8 mouse cellular contexts compared by ENCODE assay signal in genomic region chr3:130818467-130819030, GRCm38 (mm10).
DNase-seq lines count a peak whose midpoint lies in the region; ATAC-seq and TF ChIP-seq lines count a peak whose summit lies in the region.

No protein-coding gene starts in this region.

- no peaks in the 10 kb centered on the region for H3K36me3 ChIP-seq in hindbrain, embryonic 12.5 days
- no peaks in the 10 kb centered on the region for H3K36me3 ChIP-seq in lung, postnatal 0 days (ENCODE audit: insufficient read depth, low read length)

- H3K9ac ChIP-seq in hindbrain, embryonic 12.5 days = 0 out of 2 replicates have a peak overlapping the region, but pooled peaks have one; percentile 49
- H3K9ac ChIP-seq in lung, postnatal 0 days (replicated peaks; ENCODE audit: low read depth) = no peak overlapping the region

- DNase-seq in MN1 (ENCODE audit: low spot score) = peak; percentile 90
- DNase-seq in cerebellum, adult 9-11 months = peak; percentile 71
- DNase-seq in frontal cortex, postnatal 10 days (ENCODE audit: low spot score in 2 of 2) = peak; percentile 65 to 89
- DNase-seq in layer of hippocampus, postnatal 10 days (ENCODE audit: low spot score in 2 of 2) = peak; percentile 96 to 97
- peak; percentile 90 for DNase-seq in lung, postnatal 0 days (ENCODE audit: low spot score)
- peak; percentile 88 for DNase-seq in ovary, postnatal 14 days (ENCODE audit: low spot score)
- DNase-seq in thymus, postnatal 10 days (ENCODE audit: low spot score in 2 of 2) = peak; percentile 79 to 97

- H3K4me1 ChIP-seq in hindbrain, embryonic 12.5 days = peaks cover 7% of the 10 kb centered on the region; the same call in 1 of the 2 replicates
- no peaks in the 10 kb centered on the region; the same call in 1 of the 2 replicates for H3K4me1 ChIP-seq in lung, postnatal 0 days (ENCODE audit: insufficient read depth, low read depth, low read length)

- WGBS in hindbrain, embryonic 12.5 days = 4% methylated on average over 18 of the region's 18 CpGs
- WGBS in lung, postnatal 0 days = 4% methylated on average over 18 of the region's 18 CpGs

- H3K27me3 ChIP-seq in hindbrain, embryonic 12.5 days = no peaks in the 10 kb centered on the region
- H3K27me3 ChIP-seq in lung, postnatal 0 days (replicated peaks; ENCODE audit: insufficient read depth, low read length) = no peaks in the 10 kb centered on the region

- peak; percentile 84 for ATAC-seq in hindbrain, embryonic 12.5 days (ENCODE audit: low FRiP score)
- peak; percentile 59 for ATAC-seq in lung, postnatal 0 days

- H3K4me2 ChIP-seq in hindbrain, embryonic 12.5 days (replicated peaks) = peak overlapping the region; percentile 54
- H3K4me2 ChIP-seq in lung, postnatal 0 days (replicated peaks; ENCODE audit: low read depth, low read length) = peak overlapping the region; percentile 46

- 0 out of 2 replicates have a peak, but pooled peaks have one; percentile 17 for TF ChIP-seq EP300 in lung, postnatal 0 days (IDR thresholded peaks at IDR 0.05)

- peak overlapping the region; percentile 24 for H3K4me3 ChIP-seq in hindbrain, embryonic 12.5 days
- no peak overlapping the region; the same call in 1 of the 2 replicates for H3K4me3 ChIP-seq in lung, postnatal 0 days (ENCODE audit: low read depth, low read length)

- H3K27ac ChIP-seq in hindbrain, embryonic 12.5 days = no peak overlapping the region
- no peak overlapping the region for H3K27ac ChIP-seq in lung, postnatal 0 days (ENCODE audit: low read length)

- peak; percentile 91 for TF ChIP-seq CTCF in lung, postnatal 0 days (IDR thresholded peaks at IDR 0.05)

- H3K9me3 ChIP-seq in hindbrain, embryonic 12.5 days (replicated peaks) = no peaks in the 10 kb centered on the region
- H3K9me3 ChIP-seq in lung, postnatal 0 days (ENCODE audit: low read length) = no peaks in the 10 kb centered on the region
